Mouse (Mus musculus): ENCODE measurements around the gene Slc41a3.

Gene Slc41a3

DNA sequence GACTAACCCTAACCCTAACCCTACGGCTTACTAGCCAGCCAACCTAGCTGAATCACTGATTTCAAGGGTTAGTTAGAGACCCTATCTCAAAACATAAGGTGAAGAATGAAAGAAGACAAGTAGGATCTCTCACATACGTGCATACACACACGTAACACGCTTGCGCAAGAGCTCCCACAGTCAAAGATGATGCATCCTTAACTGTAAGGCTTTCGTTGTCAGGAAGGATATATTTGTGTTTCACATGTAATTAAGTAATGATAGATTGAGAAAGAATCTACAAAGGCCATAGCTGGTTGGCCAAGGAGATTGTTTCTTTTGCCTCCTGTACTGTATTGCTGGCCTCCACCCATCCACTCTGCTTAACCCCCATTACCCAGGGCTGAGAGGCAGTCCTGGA, 83.5 kb downstream of the Slc41a3 start:
- DNase-seq = no peak

- no peak for DNase-seq
Observed at GRCm38 (mm10) chr6:90688742-90689141, 84.2 kb downstream of the Slc41a3 start.

DNA sequence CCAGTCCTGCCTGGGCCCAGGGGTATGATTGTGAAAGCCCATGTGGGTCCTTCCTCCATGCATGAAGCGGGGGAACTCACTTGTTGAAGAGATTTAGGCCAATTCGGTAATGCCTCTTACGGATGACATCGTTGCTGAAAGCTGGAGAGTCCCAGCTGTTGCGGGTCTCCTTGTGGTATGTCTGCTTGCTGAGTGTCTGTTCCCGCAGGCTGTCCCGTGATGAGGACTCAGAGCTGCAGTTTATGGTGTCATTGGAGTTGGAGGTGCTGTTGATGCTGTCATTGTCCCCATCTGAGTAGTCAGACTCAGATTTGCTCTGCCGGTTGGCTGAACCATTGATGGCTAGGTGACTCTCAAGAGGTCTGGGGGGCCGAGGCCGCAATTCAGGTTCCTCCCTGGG, 85.0 kb downstream of the Slc41a3 start:
- DNase-seq = no peak

GRCm38 (mm10) chr6:90691935-90692334, 87.4 kb downstream of the Slc41a3 start:
- no peak for DNase-seq

- no peak for DNase-seq
Observed at GRCm38 (mm10) chr6:90692404-90692803, 87.9 kb downstream of the Slc41a3 start.

- no peak for DNase-seq
Observed at GRCm38 (mm10) chr6:90695754-90696153, 91.2 kb downstream of the Slc41a3 start.

All from kidney, adult 18-20 months (tissue).